Mouse (Mus musculus): ENCODE results near the gene Jmy. TPM values are rescaled to one million over a fixed set of nuclear protein-coding genes. Genes with fewer than 3 reads are reported as not detected.
"Not testable (repeated sequence)": the region's sequence is repeated elsewhere in the genome, so short reads cannot be mapped to it uniquely, and the experiment has no call there.

Gene Jmy
- 10 to 100 TPM; 42.9 to 43.0 TPM for total RNA-seq (2021)
- long read RNA-seq, experiment 1, full-length matches to known transcripts, result 1 of 9 reads
- long read RNA-seq, experiment 1, partial matches to known transcripts, result 2 of 9 reads
- long read RNA-seq, experiment 1, other reads (novel, unspliced or antisense), result 6 of 9 reads
- long read RNA-seq, experiment 2, partial matches to known transcripts, result 8 of 13 reads
- long read RNA-seq, experiment 2, other reads (novel, unspliced or antisense), result 5 of 13 reads

GRCm38 (mm10) chr13:93499167-93499972, at the start of gene Jmy:
Gene Jmy, minus strand, starts transcription at chr13:93499808.
- DNase-seq (ENCODE audit: low spot score in 2 of 2), result peak; percentile 68 to 77

- DNase-seq (ENCODE audit: low spot score in 2 of 2), result no peak
These were observed 48.0 kb upstream of the Jmy start for GRCm38 (mm10) chr13:93547641-93548040.

- DNase-seq (ENCODE audit: low spot score in 2 of 2), result no peak
These were observed 46.4 kb upstream of the Jmy start for GRCm38 (mm10) chr13:93546011-93546410.

GRCm38 (mm10) chr13:93544274-93544673, 44.7 kb upstream of the Jmy start:
- DNase-seq (ENCODE audit: low spot score in 2 of 2), result no peak

- no peak for DNase-seq (ENCODE audit: low spot score in 2 of 2)
These were observed 39.7 kb upstream of the Jmy start for GRCm38 (mm10) chr13:93539311-93539710.

- no peak for DNase-seq (ENCODE audit: low spot score in 2 of 2)
These were observed 19.2 kb upstream of the Jmy start for GRCm38 (mm10) chr13:93518753-93519319.

- DNase-seq (ENCODE audit: low spot score in 2 of 2), result no peak
These were observed 17.6 kb upstream of the Jmy start for GRCm38 (mm10) chr13:93517223-93517622.

- DNase-seq (ENCODE audit: low spot score in 2 of 2), result no peak
These were observed 14.6 kb upstream of the Jmy start for GRCm38 (mm10) chr13:93514000-93514795.

GRCm38 (mm10) chr13:93510447-93511180, 11.0 kb upstream of the Jmy start:
- no peak for DNase-seq (ENCODE audit: low spot score in 2 of 2)

- not testable (repeated sequence) for DNase-seq (ENCODE audit: low spot score in 2 of 2)
These were observed 7.3 kb upstream of the Jmy start for GRCm38 (mm10) chr13:93506920-93507319.

- DNase-seq (ENCODE audit: low spot score in 2 of 2), result no peak
These were observed 2.1 kb upstream of the Jmy start for GRCm38 (mm10) chr13:93501724-93502123.

GRCm38 (mm10) chr13:93499973-93500633, 495 bp upstream of the Jmy start:
- DNase-seq (ENCODE audit: low spot score in 2 of 2), result no peak

GRCm38 (mm10) chr13:93498211-93499166, 1.1 kb downstream of the Jmy start:
- DNase-seq (ENCODE audit: low spot score in 2 of 2), result peak; percentile 8 to 15

GRCm38 (mm10) chr13:93496977-93497376, 2.6 kb downstream of the Jmy start:
- no peak for DNase-seq (ENCODE audit: low spot score in 2 of 2)

- DNase-seq (ENCODE audit: low spot score in 2 of 2), result no peak
These were observed 11.1 kb downstream of the Jmy start for GRCm38 (mm10) chr13:93488510-93488909.

GRCm38 (mm10) chr13:93487734-93488133, 11.9 kb downstream of the Jmy start:
- DNase-seq (ENCODE audit: low spot score in 2 of 2), result no peak

GRCm38 (mm10) chr13:93484276-93484675, 15.3 kb downstream of the Jmy start:
- DNase-seq (ENCODE audit: low spot score in 2 of 2), result no peak

- DNase-seq (ENCODE audit: low spot score in 2 of 2), result no peak
These were observed 18.5 kb downstream of the Jmy start for GRCm38 (mm10) chr13:93481110-93481509.

GRCm38 (mm10) chr13:93478344-93478743, 21.3 kb downstream of the Jmy start:
- no peak for DNase-seq (ENCODE audit: low spot score in 2 of 2)

All from adrenal gland, postnatal 4 days (tissue).